Mouse (Mus musculus): ENCODE measurements around the gene Zfp575. TPM values are rescaled to one million over a fixed set of nuclear protein-coding genes. Genes with fewer than 3 reads are reported as not detected.
A peak's percentile ranks its signal among the peaks of the same experiment; 100 is the strongest.
"Not testable (repeated sequence)": the region's sequence is repeated elsewhere in the genome, so short reads cannot be mapped to it uniquely, and the experiment has no call there.

The Zfp575 gene
- total RNA-seq (2021) = 1 to 10 TPM; 4.7 to 5.7 TPM

GRCm38 (mm10) chr7:24587330-24588105, at the start of gene Zfp575, which contains the start of gene Ethe1:
Gene Zfp575, minus strand, starts transcription at chr7:24587641.
Gene Ethe1, plus strand, starts transcription at chr7:24587543.
- peak; percentile 82 to 83 for DNase-seq

- DNase-seq = no peak
Measured at GRCm38 (mm10) chr7:24637046-24637445, 49.6 kb upstream of the Zfp575 start.

GRCm38 (mm10) chr7:24636264-24636663, 48.8 kb upstream of the Zfp575 start, which contains the start of gene Lypd3:
Gene Lypd3, plus strand, starts transcription at chr7:24636550.
- no peak for DNase-seq

- DNase-seq = no peak
Measured at GRCm38 (mm10) chr7:24630116-24630880, 42.9 kb upstream of the Zfp575 start.

GRCm38 (mm10) chr7:24629672-24630071, 42.2 kb upstream of the Zfp575 start:
- DNase-seq = no peak

- peak; percentile 23 to 43 for DNase-seq
Measured at GRCm38 (mm10) chr7:24628685-24629610, 41.5 kb upstream of the Zfp575 start.

- no peak for DNase-seq
Measured at GRCm38 (mm10) chr7:24622967-24623366, 35.5 kb upstream of the Zfp575 start.

GRCm38 (mm10) chr7:24621193-24621592, 33.8 kb upstream of the Zfp575 start:
- no peak for DNase-seq

GRCm38 (mm10) chr7:24619671-24620397, 32.4 kb upstream of the Zfp575 start:
- no peak for DNase-seq

- not testable (repeated sequence) for DNase-seq
Measured at GRCm38 (mm10) chr7:24618374-24618773, 30.9 kb upstream of the Zfp575 start.

- no peak for DNase-seq
Measured at GRCm38 (mm10) chr7:24617763-24618162, 30.3 kb upstream of the Zfp575 start.

- DNase-seq = no peak
Measured at GRCm38 (mm10) chr7:24614816-24615215, 27.4 kb upstream of the Zfp575 start.

- no peak for DNase-seq
Measured at GRCm38 (mm10) chr7:24612308-24612910, 25.0 kb upstream of the Zfp575 start.

GRCm38 (mm10) chr7:24611709-24612108, 24.3 kb upstream of the Zfp575 start:
- DNase-seq = no peak

- peak; percentile 46 to 48 for DNase-seq
Measured at GRCm38 (mm10) chr7:24610879-24611494, 23.5 kb upstream of the Zfp575 start.

- DNase-seq = no peak
Measured at GRCm38 (mm10) chr7:24610144-24610878, 22.9 kb upstream of the Zfp575 start, which contains the start of gene Phldb3. Gene Phldb3, plus strand, starts transcription at chr7:24610763.

GRCm38 (mm10) chr7:24608561-24608960, 21.1 kb upstream of the Zfp575 start:
- no peak for DNase-seq

- peak; percentile 21 to 27 for DNase-seq
Measured at GRCm38 (mm10) chr7:24608017-24608416, 20.6 kb upstream of the Zfp575 start.

- no peak for DNase-seq
Measured at GRCm38 (mm10) chr7:24606046-24606445, 18.6 kb upstream of the Zfp575 start.

GRCm38 (mm10) chr7:24605561-24605960, 18.1 kb upstream of the Zfp575 start:
- peak in 1 of 2 experiments; percentile 11 for DNase-seq

Data from layer of hippocampus, postnatal 36 days (tissue).